Mouse (Mus musculus) embryonic facial prominence, embryonic 15.5 days (tissue): Measurements from ENCODE around the gene Cactin. TPM values are rescaled to one million over a fixed set of nuclear protein-coding genes. Genes with fewer than 3 reads are reported as not detected.

Experiments used
- ATAC-seq: fragments of 200-750 bp; cut with Nextera tagmentation; 2 replicates; pipeline ENCODE4 v1.8.0; 2017; ENCODE audit warnings: low read depth, moderate TSS enrichment; ENCODE audit not compliant: insufficient number of reproducible peaks, low FRiP score, low TSS enrichment
- H3K27ac ChIP-seq: fragments of 300-500 bp; sonication (generic); replicated peaks from 2 replicates; pipeline ENCODE4 v1.5.1; 2015; ENCODE audit warnings: mild to moderate bottlenecking, inconsistent platforms
- H3K27me3 ChIP-seq: fragments of 300-500 bp; sonication (generic); 2 replicates; pipeline ENCODE4 v1.6.1; 2015; ENCODE audit warnings: inconsistent platforms
- H3K36me3 ChIP-seq: fragments of 300-500 bp; sonication (generic); 2 replicates; pipeline ENCODE4 v1.6.1; 2015; ENCODE audit warnings: mild to moderate bottlenecking, inconsistent platforms
- H3K4me1 ChIP-seq: fragments of 300-500 bp; sonication (generic); 2 replicates; pipeline ENCODE4 v1.6.1; 2015; ENCODE audit warnings: inconsistent platforms
- H3K4me2 ChIP-seq: fragments of 300-500 bp; sonication (generic); replicated peaks from 2 replicates; pipeline ENCODE4 v1.6.1; 2015; ENCODE audit warnings: mild to moderate bottlenecking, inconsistent platforms
- H3K4me3 ChIP-seq: fragments of 300-500 bp; sonication (generic); replicated peaks from 2 replicates; pipeline ENCODE4 v1.5.1; 2015; ENCODE audit warnings: mild to moderate bottlenecking, inconsistent platforms
- H3K9ac ChIP-seq: fragments of 300-500 bp; sonication (generic); 2 replicates; pipeline ENCODE4 v1.6.1; 2015; ENCODE audit warnings: inconsistent platforms
- H3K9me3 ChIP-seq: fragments of 300-500 bp; sonication (generic); replicated peaks from 2 replicates; pipeline ENCODE4 v1.6.1; 2016; ENCODE audit warnings: inconsistent platforms
- WGBS: fragments of 180-500 bp; shearing (Covaris S2); methylation state at CpG from one replicate; pipeline ENCODE4 v1.1.7; 2015; 5-methylcytosine and 5-hydroxymethylcytosine counted together
- polyA plus RNA-seq: library from polyadenylated mRNA; unstranded; fragments of >200 nt; fragmentation: Nextera tagmentation; extraction: Ambion mirVana; gene quantifications from 2 replicates; pipeline ENCODE4 v1.2.1, GENCODE M21; 2015

Gene Cactin
- polyA plus RNA-seq, 1 experiment from 2014 or later, result 44.0 TPM

DNA sequence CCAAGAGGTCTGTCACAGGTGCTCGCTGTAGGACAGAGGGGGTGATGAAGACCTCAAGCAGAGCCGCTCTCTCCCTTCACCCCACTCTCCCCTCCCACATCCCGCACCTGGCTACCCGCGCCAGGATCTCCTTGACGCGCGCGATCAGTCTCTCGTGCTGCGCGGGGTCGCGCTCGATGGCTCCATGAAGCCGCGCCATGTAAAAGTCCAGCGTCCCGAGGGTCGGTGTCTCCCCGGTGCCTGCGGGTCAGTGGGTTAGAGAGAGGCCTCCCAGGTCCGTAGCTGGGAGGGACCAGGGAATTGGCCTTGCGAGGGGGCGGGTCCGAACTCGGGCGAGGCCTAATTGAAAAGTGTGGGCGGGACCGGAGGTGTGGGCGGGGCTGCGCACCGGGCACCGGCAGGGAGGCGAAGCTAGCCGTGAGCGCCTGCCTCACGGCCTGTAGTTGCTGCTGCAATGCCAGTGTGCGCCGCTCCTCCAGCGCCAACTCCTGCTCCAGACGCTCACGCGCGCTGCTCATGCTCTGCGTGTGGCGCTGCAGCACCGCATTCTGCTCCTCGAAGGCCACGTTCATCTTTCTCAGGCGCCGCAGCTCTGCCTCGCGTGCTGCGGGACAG lies 25.7 kb downstream of the Cactin start:
- WGBS, result 14% methylated on average over 55 of the region's 55 CpGs
- no peak for ATAC-seq
- 0 out of 2 replicates have a peak overlapping the region, but pooled peaks have one; percentile 23 for H3K27ac ChIP-seq

DNA sequence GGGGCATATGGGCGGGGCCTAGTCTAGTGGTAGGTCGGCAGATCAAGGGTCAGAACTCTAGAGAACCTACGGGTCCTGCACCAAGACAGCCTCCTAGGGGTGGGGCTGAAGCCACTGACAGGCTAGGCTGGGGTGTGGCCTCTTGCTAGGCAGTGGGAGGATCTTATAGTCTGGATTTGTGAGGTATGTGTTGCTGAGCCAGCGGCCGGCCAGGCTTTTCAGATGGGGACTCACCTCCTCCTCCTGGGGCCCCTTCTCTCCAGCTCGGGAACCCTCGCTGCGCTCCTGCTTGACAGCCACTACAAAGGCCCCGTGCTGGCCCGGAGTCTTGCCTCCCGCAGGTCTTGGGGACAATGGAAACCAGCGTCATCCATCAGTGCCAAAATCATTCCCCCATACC lies 28.2 kb downstream of the Cactin start:
- Histone ChIP-seq H3K36me3 (peaks cover 13% of the 10 kb centered on the region), H3K27ac (peak overlapping the region; percentile 67), H3K9ac (0 out of 2 replicates have a peak overlapping the region, but pooled peaks have one; percentile 59), H3K9me3 (no peaks in the 10 kb centered on the region), H3K4me2 (peak overlapping the region; percentile 86), H3K27me3 (peaks cover 8% of the 10 kb centered on the region), H3K4me3 (peak overlapping the region; percentile 64), H3K4me1 (peaks cover 43% of the 10 kb centered on the region)
- 3% methylated on average over 12 of the region's 12 CpGs for WGBS
- no peak for ATAC-seq

More for the DNA sequence above, 25.7 kb downstream of the Cactin start:
- no peak overlapping the region for H3K9ac ChIP-seq
- peak overlapping the region; percentile 41 for H3K4me2 ChIP-seq
- peak overlapping the region; percentile 24 for H3K4me3 ChIP-seq
- H3K27me3 ChIP-seq, result peaks cover 33% of the 10 kb centered on the region
- peaks cover 13% of the 10 kb centered on the region for H3K36me3 ChIP-seq
- no peaks in the 10 kb centered on the region for H3K9me3 ChIP-seq
- H3K4me1 ChIP-seq, result peaks cover 47% of the 10 kb centered on the region

DNA sequence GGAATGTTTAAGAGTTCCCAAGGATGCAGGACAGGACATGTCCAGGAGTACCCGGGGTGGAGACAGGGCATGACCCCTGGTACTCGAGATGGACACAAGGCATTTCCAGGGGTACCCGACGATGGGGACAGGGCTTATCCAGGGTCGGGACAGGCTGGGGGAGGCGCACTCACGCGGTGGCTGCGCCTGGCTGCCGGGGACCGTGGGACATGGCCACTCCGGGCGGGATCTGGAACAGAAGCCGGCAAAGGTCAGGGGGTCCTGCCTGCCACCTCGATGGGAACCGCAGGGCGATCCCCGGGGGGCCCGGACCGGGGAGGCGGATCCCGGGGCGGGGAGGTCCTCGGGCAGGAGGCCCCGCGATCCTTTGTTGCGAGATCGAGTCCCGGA lies 29.1 kb downstream of the Cactin start:
- peak overlapping the region; percentile 64 for H3K4me3 ChIP-seq
- ATAC-seq, result no peak
- no peaks in the 10 kb centered on the region for H3K9me3 ChIP-seq
- 1% methylated on average over 29 of the region's 29 CpGs for WGBS
- peaks cover under 1% of the 10 kb centered on the region for H3K27me3 ChIP-seq
- H3K9ac ChIP-seq, result peak overlapping the region; percentile 59
- H3K4me2 ChIP-seq, result peak overlapping the region; percentile 86
- H3K36me3 ChIP-seq, result peaks cover 13% of the 10 kb centered on the region
- peak overlapping the region; percentile 67 for H3K27ac ChIP-seq
- H3K4me1 ChIP-seq, result peaks cover 51% of the 10 kb centered on the region

DNA sequence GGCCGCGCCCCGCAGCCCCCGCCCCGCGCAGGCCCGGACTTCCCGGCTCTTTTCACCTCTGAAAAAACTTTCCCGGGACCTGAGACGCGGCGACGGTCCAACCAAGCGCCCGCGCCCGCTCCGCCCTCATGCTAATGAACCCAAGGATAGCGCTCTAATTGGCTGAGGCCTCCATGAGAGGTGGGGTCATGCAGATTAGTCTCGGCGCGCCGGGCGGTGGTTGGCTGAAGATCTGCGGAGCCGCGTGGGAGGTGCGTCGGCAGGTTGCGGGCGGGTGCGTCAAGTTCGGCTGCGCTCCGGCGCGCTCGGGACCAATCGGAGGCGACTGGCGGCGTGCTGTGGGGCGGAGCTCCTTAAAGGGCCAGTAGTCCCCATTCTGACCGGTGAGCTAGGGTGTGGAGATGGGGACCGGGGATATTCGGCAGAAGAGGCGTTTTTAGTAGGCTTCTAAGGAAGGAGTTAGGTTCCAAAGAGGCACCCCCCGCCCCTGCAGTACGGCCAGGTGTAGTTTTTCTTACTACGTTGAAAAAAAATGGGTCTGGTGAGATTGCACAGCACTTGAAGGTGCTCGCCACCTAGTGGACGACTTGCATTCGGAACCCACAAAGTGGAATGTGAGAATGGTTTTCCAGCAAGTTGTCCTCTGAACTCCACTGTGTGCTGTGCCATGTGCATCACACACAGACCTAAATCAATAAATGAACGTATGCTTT lies 29.6 kb downstream of the Cactin start, which contains the start of gene Hmg20b:
Gene Hmg20b, minus strand, starts transcription at position 130 of the 713 bp plus-strand sequence.
- Histone ChIP-seq H3K27ac (peak within 1 kb of the TSS; percentile 78), H3K4me3 (peak within 1 kb of the TSS; percentile 64), H3K27me3 (no peaks in the 10 kb centered on the region), H3K4me1 (peaks cover 53% of the 10 kb centered on the region), H3K4me2 (peak within 1 kb of the TSS; percentile 86), H3K9ac (peak within 1 kb of the TSS; percentile 59), H3K36me3 (peaks cover 13% of the 10 kb centered on the region), H3K9me3 (no peaks in the 10 kb centered on the region)
- under 1% methylated on average over 54 of the region's 54 CpGs for WGBS
- ATAC-seq, result peak; percentile 96

DNA sequence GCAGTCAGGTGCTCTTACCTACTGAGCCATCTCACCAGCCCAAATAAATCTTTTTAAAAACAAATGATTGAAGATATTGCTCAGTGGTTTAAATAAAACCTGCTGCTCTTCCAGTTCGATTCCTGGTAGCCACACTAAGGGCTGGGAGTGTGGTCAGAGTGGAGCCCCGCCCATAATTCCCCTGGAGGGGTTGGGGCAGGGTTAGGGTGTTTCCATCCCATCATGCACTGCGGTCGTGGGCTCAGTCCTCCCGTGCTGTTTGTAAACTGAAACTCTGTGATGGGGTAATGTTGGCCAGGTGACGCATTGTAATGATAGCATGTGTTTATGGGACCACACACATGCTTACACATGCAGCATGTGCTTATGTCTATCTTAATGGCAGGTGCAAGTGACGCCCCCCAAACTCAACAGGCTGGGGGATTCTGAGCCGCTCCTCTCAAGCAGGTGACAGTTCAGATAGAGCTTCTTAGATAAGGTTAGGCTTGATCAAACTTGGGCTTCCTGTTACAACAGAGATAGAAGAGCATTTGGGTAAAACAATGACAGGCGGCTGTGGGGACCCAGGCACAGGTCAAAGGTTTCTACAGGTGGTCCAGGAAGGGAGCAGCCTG lies 30.9 kb downstream of the Cactin start:
- ATAC-seq, result no peak

DNA sequence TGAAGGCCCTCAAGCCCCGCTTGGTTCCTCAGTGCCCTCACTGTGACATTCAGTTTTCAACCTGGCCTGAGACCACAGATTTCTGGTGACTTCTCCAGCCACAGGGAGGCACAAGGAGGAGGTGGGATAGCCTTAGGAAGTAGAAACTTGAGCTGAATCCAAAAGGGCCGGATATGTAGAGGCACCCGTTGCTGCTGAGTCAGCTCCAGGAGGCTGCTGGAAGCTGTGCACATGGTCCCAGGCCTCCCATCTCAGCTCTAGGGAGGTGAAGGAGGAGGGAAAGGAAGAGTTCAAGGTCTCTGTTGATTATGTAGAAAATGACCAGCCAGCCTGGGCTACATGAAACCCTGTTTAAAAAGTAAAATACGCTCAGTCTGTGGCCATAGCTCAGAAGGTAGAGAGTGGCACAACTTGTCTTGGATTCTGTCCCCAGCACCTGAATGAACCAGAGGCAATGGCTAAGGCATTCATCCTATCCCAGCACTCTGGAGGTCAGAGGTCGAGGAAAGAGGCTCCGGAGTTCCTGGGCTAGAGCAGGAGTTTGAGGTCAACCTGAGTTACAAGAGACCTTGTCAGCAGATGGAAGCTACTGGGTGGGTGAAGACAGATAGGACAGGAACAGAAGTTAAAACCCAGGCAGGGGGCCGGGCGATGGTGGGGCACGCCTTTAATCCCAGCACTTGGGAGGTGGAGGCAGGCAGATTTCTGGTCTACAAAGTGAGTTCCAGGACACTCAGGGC lies 34.0 kb downstream of the Cactin start:
- no peak overlapping the region for H3K4me2 ChIP-seq
- no peak overlapping the region for H3K4me3 ChIP-seq
- WGBS, result 48% methylated on average over 9 of the region's 9 CpGs
- no peaks in the 10 kb centered on the region for H3K27me3 ChIP-seq
- H3K9ac ChIP-seq, result no peak overlapping the region
- no peaks in the 10 kb centered on the region for H3K9me3 ChIP-seq
- H3K4me1 ChIP-seq, result peaks cover 46% of the 10 kb centered on the region
- ATAC-seq, result no peak
- no peaks in the 10 kb centered on the region for H3K36me3 ChIP-seq
- no peak overlapping the region for H3K27ac ChIP-seq

More for the DNA sequence above, 30.9 kb downstream of the Cactin start:
- Histone ChIP-seq H3K4me2 (no peak overlapping the region), H3K4me1 (peaks cover 52% of the 10 kb centered on the region), H3K27ac (no peak overlapping the region), H3K27me3 (no peaks in the 10 kb centered on the region), H3K36me3 (peaks cover 8% of the 10 kb centered on the region), H3K4me3 (no peak overlapping the region), H3K9me3 (no peaks in the 10 kb centered on the region), H3K9ac (no peak overlapping the region)
- 23% methylated on average over 9 of the region's 9 CpGs for WGBS

DNA sequence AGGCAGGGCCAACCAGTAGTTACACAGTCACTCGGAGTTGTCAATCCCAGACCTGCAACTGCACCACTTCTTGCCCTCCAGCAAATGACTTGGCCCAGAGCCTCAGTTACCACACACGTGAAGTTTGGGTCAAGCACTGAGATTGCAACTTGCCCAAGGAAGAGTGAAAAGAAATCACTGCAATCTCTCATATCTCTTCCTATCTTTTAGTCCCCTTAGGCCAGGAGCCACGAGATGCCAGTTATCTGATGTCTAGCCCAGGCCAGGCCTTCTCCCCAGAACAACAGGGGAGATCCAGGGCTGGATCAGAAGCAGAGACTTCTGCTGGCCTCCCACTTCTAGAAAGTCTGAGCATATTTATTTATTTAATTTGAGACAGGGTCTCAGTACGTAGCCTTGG lies 34.6 kb downstream of the Cactin start:
- no peak overlapping the region for H3K9ac ChIP-seq
- no peak for ATAC-seq
- H3K4me2 ChIP-seq, result no peak overlapping the region
- H3K9me3 ChIP-seq, result no peaks in the 10 kb centered on the region
- no peaks in the 10 kb centered on the region for H3K36me3 ChIP-seq
- no peak overlapping the region for H3K27ac ChIP-seq
- WGBS, result 69% methylated on average over 4 of the region's 4 CpGs
- H3K4me1 ChIP-seq, result peaks cover 50% of the 10 kb centered on the region
- H3K27me3 ChIP-seq, result no peaks in the 10 kb centered on the region
- no peak overlapping the region for H3K4me3 ChIP-seq

DNA sequence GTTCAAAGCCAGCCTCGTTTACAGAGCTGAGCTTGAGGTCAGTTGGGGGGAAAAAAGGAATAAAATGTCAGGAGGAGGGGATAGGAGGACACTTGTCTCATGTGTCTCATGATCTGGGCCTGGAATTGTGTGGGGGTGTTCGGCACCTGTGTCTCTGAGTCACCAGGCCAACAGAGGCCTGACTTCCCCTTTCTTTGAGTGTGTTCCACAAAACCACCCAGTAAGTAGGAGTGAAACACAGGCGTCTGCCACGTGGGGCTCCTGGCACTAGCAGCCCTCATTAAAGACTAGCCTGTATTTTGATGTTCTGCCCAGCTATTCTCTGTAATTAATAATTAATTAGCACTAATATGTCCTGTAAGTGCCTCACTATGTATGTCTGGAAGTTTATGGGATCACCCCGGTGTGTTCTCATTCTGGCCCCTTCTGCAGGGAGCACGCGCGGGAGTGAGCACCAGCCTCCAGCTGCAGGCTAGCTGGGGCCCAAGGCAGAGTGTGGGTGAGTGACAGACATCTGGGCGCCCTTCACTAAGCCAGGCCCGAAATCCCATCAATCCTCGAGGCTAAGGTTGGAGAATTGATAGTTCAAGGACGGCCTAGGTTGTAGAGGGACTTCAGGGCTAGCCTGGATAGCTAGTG lies 35.6 kb downstream of the Cactin start:
- Histone ChIP-seq H3K9me3 (no peaks in the 10 kb centered on the region), H3K4me2 (peak overlapping the region; percentile 97; the same call in 1 of the 2 replicates), H3K4me3 (peak overlapping the region; percentile 85), H3K36me3 (peaks cover 4% of the 10 kb centered on the region; the same call in 1 of the 2 replicates), H3K27me3 (no peaks in the 10 kb centered on the region), H3K4me1 (peaks cover 52% of the 10 kb centered on the region), H3K27ac (no peak overlapping the region), H3K9ac (no peak overlapping the region)
- no peak for ATAC-seq
- whole genome bisulfite sequencing, result 47% methylated on average over 12 of the region's 12 CpGs

DNA sequence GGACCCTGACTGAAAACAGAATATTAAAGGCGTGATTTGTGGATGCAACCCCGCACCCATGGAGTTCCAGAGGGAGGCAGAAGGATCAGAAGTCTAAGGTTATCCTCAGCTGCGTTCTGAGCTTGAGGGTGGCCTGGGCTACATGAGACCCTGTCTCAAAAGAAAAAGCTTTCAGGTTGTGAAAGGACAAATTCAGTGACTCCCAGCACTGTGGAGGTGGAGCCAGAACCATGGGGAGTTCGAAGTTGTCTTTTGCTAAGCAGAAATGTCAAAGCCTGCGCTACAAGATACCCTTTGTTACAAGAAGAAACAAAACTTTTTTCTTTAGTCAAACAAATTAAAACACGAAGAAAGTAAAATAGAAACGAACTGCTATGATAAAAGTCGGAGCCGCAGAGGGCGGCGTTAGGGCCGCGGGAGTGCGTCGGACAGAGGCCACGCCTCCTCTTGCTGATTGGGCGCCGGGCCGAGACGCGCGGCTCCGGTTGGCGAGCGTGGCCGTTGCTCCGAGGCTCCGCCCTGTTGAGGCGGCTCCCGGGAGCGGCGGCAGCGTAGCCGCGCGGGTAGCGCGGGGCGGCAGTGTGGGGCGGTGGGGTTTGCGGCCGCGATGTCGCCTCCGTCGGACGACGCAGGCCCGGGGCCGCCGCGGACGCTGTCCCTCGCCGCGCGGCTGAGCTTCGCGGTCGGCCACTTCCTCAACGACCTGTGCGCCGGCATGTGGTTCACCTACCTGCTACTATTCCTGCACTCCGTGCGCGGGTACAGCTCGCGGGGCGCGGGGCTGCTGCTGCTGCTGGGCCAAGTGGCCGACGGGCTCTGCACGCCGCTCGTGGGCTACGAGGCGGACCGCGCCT lies 36.3 kb downstream of the Cactin start, which contains the start of gene Mfsd12:
Gene Mfsd12, plus strand, starts transcription at position 501 of the 854 bp plus-strand sequence.
- WGBS, result 2% methylated on average over 75 of the region's 79 CpGs
- Histone ChIP-seq H3K27me3 (no peaks in the 10 kb centered on the region), H3K4me1 (peaks cover 47% of the 10 kb centered on the region), H3K27ac (no peak within 1 kb of the TSS), H3K9ac (peak within 1 kb of the TSS; percentile 81), H3K4me2 (peak within 1 kb of the TSS; percentile 97), H3K36me3 (peaks cover 4% of the 10 kb centered on the region; the same call in 1 of the 2 replicates), H3K4me3 (peak within 1 kb of the TSS; percentile 85), H3K9me3 (no peaks in the 10 kb centered on the region)
- ATAC-seq, result peak; percentile 82

DNA sequence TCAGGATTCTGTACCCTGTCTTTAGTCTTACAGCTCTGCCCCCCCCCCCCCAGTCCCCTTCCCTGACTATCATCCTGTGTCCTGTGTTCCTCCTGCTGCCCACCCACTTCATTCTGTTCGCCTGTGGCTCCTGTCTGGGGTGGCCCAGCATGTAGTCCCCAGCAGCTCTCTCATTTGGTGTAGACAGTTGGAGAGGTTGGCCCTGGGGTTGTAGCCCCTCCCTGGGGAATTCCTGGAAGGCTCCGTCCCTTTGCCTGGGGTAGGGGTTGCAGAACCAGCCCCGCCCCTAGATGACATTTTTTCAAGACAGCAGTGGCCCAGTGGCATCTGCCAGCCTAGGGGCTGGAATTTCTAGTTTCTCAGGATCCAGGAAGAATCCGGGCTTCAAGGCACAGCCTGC lies 37.3 kb downstream of the Cactin start:
- Histone ChIP-seq H3K27me3 (peaks cover 9% of the 10 kb centered on the region), H3K27ac (no peak overlapping the region), H3K9ac (peak overlapping the region; percentile 81), H3K36me3 (peaks cover 4% of the 10 kb centered on the region; the same call in 1 of the 2 replicates), H3K9me3 (no peaks in the 10 kb centered on the region), H3K4me2 (peak overlapping the region; percentile 97), H3K4me1 (peaks cover 56% of the 10 kb centered on the region), H3K4me3 (peak overlapping the region; percentile 85)
- no peak for ATAC-seq
- WGBS, result 16% methylated on average over 4 of the region's 4 CpGs
